Mouse (Mus musculus) liver, adult (tissue): ENCODE results near the gene Shank1.

ENCODE experiments used
- GATA4 ChIP-seq: IDR thresholded peaks from 2 replicates; pipeline ENCODE4 v1.6.1; 2014; ENCODE audit warnings: mild to moderate bottlenecking, low read length; ENCODE audit not compliant: insufficient replicate concordance

Shank1 gene

DNA sequence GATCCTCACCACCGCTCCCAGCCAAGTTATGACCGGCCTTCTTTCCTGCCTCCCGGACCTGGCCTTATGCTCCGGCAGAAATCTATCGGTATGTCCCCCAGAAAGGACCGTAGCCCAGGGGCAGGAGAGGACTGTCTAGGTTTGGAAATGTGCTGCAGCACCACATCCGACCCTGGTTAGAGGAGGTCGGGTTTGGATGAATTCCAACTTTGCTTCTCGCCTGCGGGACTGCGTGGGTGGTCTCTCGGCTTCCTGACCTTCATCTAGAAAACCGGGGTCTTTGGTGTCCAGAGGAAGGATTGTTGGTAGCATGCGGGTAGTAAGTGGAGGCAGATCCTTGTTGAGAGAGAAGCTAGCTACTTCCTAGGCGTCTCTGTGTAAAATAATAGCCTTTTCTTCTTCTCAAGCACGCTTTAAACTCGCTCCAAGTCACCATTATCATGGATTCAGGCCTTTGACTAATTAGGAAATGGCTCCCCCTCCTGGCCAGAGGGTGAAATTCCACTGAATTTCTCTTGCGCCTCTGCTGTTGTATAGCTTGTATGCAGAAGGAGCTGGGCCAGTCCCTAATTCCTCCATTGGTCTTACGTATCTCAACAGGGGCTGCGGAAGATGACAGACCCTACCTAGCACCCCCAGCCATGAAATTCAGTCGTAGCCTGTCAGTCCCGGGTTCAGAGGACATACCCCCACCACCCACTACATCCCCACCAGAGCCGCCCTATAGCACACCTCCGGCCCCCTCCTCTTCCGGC is 41.1 kb downstream of the Shank1 start:
- no peak for TF ChIP-seq GATA4

- no peak for TF ChIP-seq GATA4
Observed at GRCm38 (mm10) chr7:44351881-44352749, 42.1 kb downstream of the Shank1 start.

DNA sequence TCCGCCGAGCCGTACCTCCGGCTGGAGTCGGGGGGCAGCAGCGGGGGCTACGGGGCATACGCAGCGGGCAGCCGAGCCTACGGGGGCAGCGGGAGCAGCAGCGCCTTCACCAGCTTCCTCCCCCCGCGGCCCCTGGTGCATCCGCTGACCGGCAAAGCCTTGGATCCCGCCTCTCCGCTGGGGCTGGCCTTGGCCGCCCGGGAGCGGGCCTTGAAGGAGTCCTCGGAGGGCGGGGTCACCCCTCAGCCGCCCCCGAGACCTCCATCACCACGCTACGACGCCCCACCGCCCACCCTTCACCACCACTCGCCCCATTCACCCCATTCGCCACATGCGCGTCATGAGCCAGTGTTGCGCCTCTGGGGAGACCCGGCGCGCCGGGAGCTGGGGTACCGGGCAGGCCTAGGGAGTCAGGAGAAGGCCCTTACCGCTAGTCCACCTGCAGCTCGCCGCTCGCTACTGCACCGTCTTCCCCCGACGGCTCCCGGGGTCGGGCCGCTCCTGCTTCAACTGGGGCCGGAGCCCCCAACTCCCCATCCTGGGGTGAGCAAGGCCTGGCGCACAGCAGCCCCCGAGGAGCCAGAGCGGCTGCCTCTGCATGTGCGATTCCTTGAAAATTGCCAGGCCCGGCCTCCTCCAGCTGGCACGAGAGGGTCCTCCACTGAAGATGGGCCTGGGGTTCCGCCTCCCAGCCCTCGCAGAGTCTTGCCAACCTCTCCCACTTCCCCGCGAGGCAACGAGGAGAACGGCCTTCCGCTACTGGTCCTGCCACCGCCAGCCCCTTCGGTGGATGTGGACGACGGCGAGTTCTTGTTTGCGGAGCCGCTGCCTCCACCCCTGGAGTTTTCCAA is 42.9 kb downstream of the Shank1 start:
- no peak for TF ChIP-seq GATA4

DNA sequence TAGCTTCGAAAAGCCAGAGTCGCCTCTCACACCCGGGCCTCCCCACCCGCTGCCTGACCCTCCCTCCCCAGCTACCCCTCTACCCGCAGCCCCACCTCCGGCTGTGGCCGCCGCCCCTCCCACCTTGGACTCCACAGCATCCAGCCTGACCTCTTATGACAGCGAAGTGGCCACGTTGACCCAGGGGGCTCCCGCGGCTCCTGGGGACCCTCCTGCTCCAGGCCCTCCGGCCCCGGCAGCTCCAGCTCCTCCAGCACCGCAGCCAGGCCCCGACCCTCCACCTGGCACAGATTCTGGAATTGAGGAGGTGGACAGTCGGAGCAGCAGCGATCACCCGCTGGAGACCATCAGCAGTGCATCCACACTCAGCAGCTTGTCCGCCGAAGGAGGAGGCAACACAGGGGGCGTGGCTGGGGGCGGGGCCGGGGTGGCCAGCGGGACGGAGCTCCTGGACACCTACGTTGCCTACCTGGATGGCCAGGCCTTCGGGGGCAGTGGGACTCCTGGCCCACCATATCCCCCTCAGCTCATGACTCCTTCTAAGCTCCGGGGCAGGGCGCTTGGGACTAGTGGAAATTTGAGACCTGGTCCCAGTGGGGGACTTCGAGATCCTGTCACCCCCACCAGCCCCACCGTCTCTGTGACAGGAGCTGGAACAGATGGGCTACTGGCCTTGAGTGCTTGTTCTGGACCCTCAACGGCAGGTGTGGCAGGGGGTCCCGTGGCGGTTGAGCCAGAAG is 43.7 kb downstream of the Shank1 start:
- TF ChIP-seq GATA4, result no peak

GRCm38 (mm10) chr7:44355411-44355810 is 45.4 kb downstream of the Shank1 start:
- TF ChIP-seq GATA4, result no peak

DNA sequence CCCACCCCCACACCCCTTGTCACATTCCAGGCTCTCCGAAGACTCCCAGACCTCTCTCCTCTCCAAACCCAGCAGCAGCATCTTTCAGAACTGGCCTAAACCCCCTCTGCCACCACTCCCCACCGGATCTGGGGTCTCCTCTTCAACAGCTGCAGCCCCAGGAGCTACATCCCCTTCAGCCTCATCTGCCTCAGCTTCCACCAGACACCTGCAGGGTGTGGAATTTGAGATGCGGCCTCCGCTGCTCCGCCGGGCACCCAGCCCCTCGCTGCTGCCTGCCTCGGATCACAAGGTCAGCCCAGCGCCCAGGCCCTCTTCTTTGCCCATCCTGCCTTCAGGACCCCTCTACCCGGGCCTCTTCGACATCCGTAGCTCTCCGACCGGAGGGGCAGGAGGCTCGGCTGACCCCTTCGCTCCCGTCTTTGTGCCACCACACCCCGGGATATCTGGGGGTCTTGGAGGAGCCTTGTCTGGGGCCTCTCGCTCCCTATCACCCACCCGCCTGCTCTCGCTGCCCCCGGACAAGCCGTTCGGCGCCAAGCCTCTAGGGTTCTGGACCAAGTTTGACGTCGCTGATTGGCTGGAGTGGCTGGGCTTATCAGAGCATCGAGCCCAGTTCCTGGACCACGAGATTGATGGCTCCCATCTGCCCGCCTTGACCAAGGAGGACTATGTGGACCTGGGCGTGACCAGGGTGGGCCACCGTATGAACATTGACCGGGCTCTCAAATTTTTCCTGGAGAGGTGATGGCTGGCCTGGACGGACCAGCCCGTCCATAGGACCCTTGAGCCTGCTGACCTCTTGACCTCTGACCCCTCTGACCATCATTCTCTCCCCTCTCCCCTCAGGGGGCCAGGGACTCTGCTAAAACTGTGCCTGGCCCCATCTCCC is 46.8 kb downstream of the Shank1 start:
- no peak for TF ChIP-seq GATA4

- no peak for TF ChIP-seq GATA4
Observed at GRCm38 (mm10) chr7:44357531-44357930, 47.5 kb downstream of the Shank1 start.

DNA sequence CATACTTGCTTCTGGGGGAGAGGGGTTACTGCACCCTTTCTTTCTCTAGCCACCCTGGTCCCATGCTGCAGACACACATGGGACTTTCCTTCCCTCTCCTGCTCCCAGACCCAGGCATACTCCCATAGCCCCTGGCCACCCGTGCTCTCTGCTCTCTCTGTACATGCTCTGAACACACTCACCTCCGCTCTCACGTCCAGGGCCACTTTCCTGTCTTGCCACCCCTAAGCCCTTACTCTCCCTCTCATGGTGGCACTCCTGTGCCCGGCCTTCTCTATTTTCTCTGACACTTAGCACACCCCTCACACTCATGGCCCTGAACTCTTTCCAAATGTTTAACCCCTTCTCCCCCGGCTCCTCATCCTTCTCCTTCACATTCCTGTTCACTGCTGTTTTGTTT is 48.0 kb downstream of the Shank1 start:
- no peak for TF ChIP-seq GATA4

- no peak for TF ChIP-seq GATA4
Observed at GRCm38 (mm10) chr7:44358886-44359654, 49.0 kb downstream of the Shank1 start.

DNA sequence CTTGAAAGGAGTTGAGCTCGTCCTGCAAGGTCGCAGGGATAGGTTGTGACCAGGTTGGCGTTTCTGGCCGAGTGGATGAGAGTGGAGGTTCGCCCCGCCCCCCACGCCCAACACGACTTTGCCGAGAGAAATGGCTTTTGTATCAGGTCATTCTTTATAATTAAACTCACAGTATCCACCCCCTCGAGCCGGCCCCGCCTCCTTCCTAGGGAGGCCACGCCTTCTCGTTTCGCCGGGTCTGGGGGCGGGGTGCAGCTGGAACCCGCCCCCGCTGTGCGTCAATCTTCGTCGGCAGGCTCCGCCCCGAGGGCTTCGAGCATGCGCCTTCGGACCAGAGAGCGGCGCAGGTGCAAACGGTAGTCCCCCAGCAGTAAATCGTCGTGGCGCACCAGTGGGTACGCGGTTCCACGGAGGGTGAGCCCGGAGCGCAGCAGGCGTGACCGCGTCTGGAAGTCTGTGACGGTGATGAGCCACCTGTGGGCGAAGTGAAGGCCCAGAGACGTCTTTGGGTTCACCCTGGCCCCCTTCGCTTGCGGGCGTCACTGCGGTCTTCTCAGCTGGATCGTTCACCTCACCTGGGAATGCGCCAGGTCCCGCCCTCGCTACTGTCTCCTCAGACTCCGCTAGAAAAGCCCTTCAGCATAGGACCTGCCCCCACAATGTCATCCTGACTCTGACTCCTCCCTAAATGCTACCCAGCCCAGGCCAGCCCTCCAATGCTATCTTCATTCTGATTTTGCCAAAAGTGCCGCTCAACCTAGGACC is 50.0 kb downstream of the Shank1 start:
- no peak for TF ChIP-seq GATA4

GRCm38 (mm10) chr7:44360792-44361301 is 50.8 kb downstream of the Shank1 start:
- no peak for TF ChIP-seq GATA4

DNA sequence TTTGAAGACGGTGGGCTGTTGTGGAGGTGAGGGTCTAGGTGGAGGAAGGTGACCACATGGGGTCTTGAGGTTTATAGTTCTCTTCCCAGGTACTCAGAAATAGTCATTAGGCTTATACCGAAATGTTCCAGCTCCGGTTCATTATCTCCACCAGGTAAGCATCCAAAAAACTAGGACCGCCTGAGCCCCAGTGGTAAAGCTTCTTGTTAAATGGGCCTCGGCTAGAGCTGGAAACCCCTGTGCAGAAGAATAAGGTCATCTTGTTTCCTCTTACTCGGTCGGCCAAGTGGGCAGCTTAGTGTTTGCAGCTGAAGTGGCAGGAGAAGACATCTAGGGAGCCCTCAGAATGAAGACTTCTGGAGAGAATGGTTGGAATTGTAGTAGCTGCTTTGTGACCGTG is 62.6 kb downstream of the Shank1 start:
- no peak for TF ChIP-seq GATA4

- no peak for TF ChIP-seq GATA4
Observed at GRCm38 (mm10) chr7:44373460-44373859, 63.4 kb downstream of the Shank1 start.
